Mouse (Mus musculus): ENCODE measurements at regions not wholly inside any gene's neighbourhood (a gene's known extent, or its start where the extent isn't known, plus 50 kb on each side); places are given as distances from the start of the nearest gene placed in this dataset.

GRCm38 (mm10) chr2:170218230-170219044 is 70.5 kb upstream of the Zfp217 start:
- peak; percentile 98 for DNase-seq

- no peak for DNase-seq
These were observed 68.4 kb upstream of the Zfp217 start for GRCm38 (mm10) chr2:170216311-170216710.

DNA sequence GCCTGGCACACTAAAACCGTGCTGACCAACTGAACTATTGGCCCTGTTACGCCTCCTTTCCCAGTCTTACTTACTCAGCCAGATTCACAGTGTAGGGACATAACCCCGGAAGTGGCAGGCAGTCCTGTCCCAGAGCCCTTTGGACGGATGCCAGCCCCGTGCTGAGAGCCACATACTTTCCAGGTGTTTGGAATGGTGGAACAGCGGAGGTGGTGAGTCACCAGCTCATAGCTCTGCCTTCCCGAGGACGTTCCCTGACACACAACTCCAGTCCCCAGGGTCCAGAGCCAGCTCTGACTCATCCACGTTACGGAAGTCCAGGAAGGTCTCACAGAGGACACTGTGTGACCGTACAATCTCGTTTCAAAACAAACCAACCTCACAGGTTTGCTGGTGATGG is 61.2 kb upstream of the Zfp217 start:
- peak; percentile 99 for DNase-seq

DNA sequence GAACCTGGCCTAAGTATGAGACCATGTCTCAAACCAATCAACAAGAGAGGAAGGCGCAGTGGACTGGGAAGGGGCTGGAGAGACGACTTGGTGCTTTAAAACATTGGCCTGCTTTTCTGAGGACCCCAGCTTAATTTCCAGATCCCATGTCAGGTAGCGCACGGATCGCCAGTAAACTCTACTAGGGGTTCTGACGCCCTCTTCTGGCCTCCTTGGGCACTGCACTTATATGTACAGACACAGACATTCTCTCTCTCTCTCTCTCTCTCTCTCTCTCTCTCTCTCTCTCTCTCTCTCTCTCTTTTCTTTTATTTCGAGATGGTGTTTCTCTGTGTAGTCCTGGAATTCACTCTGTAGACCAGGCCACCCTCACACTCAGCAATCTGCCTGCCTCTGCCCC is 60.0 kb upstream of the Zfp217 start:
- no peak for DNase-seq

GRCm38 (mm10) chr2:170207395-170207794 is 59.5 kb upstream of the Zfp217 start:
- DNase-seq = no peak

- DNase-seq = no peak
These were observed 59.0 kb upstream of the Zfp217 start for GRCm38 (mm10) chr2:170206870-170207269.

GRCm38 (mm10) chr2:170206442-170206754 is 58.5 kb upstream of the Zfp217 start:
- DNase-seq = peak; percentile 94

DNA sequence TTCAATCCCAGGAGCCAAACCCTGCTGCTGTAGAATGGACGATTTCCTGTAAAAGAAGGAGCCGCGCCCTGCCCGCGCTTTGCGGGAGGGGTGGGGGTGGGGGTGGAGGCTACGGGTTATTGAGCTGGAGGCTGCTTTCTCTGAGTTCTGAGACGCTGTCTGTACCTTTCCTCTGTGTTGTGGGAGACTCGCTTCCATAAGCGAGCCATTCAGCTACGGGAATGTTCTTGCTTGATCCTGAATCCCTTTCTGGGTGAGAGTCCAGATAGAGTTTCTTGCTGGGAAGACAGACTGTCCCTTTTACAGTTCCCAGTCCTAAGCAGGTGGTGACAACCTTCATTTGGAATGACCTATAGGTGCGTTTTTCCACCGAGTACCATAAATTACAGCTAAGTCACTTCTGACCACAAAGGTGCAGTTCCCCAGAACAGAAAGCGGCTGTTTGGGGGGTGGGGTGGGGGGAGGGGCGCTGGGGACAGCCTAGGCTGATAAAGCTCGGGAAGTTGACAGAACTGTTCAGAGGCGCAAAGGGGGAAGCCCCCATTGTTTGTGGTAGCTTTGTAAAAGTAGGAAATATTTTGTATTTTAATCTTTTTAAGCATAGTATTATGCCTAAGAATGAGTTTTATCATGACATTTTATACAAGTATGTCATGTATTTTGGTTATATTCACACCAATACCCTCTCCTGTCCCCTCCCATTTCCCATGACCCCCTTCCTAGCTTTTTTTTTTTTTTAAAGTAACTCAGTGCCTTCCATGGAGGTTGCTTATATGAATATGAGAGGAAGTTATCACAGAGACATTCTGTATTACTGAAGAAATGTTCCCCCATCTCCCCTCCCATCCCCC is 57.9 kb upstream of the Zfp217 start:
- DNase-seq = peak; percentile 97

DNA sequence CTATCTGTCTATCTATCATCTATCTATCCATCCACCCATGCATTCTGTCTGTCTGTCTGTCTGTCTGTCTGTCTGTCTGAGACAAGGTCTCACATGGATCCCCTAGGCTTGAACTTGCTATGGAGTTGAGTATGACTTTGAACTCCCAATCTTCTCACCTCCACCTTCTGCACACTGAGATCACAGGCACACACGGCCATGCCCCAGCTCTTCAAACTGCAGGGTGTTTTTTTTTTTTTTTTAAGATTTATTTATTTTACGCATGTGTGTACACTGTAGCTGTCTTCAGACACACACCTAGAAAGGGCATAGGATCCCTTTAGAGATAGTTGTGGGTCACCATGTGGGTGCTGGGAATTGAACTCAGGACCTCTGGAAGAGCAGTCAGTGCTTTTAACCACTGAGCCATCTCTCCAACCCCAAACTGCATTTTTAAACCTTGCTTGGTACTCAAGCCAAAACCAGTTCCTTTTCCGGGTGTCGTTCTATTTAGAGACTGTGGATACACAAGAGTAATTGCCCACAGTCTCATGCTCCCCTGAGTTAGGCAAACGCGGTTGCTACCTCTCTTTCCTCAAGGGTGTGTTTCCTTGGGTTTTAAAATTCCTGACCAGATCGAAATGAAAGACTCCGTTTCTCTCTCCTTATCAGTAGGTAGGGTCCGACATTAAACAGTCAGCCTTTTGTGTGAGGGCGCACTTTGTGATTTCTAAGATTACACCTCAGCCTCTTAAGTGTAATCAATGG is 57.0 kb upstream of the Zfp217 start:
- peak; percentile 90 for DNase-seq

- peak; percentile 68 for DNase-seq
These were observed 55.6 kb upstream of the Zfp217 start for GRCm38 (mm10) chr2:170203496-170203895.

GRCm38 (mm10) chr2:170201816-170202371 is 54.0 kb upstream of the Zfp217 start:
- DNase-seq = peak; percentile 93
